Mouse (Mus musculus) C2C12 (cell line): ENCODE results near the gene Hoxc6.

Experiments used
- CTCF ChIP-seq: IDR thresholded peaks from one replicate; pipeline ENCODE4 v1.5.1; 2011; ENCODE audit not compliant: control insufficient read depth, insufficient read depth, insufficient read length
- MYOD1 ChIP-seq: IDR thresholded peaks from one replicate; pipeline ENCODE4 v1.6.1; 2011; ENCODE audit warnings: low read depth; ENCODE audit not compliant: control insufficient read depth, insufficient read length

DNA sequence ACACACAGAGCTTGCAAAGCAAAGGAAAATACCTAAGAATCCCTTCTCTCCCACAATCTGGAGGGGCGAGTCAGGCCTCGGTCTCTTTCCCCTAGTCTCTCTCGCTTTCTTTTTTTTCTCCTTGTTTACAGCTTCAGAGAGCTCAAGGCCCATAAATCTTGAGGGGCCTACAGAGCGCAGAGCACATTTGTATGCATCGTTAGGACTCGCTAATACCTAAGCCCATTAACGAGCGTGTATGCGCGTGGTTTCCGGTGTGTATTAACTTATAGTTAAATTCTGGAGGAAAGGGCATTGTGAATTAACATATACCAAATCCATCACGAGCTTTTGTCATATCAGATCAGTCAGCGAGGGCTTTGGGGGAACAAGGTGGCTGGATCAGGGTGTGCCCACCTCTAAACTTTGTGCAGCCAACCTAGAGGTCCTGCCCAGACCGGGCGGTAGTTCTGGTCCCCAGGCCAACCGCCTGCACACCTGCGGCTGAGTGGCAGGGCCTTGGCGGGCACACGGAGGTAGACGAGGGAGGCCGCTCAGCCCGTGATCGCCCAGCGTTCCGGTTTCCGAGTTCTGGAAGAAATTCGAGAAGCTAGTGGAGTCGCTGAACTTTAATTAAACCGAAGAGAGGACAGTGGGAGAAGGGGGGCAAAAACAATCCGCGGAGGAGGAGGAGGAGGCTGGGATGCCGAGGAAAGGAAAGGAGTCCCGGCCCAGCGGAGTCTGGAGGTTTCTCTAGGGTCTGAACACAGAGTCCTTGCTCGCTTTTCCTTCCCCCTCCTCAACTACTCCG is 62.5 kb downstream of the Hoxc6 start:
- TF ChIP-seq MYOD1 = no peak
- no peak for TF ChIP-seq CTCF
